Mouse (Mus musculus) kidney, postnatal 0 days (tissue): Measurements from ENCODE around the gene Cep135. TPM values are rescaled to one million over a fixed set of nuclear protein-coding genes. Genes with fewer than 3 reads are reported as not detected.

Experiments
- ATAC-seq: fragments of 200-750 bp; cut with Nextera tagmentation; replicated peaks from 2 replicates; pipeline ENCODE4 v1.8.0; 2017; ENCODE audit warnings: low read depth, moderate number of reproducible peaks, moderate TSS enrichment, moderate library complexity; ENCODE audit not compliant: low FRiP score
- DNase-seq: peaks from one replicate; pipeline ENCODE4 v3.0.0-alpha.2; 2016; ENCODE audit warnings: low spot score
- H3K27ac ChIP-seq: fragments of 300-500 bp; sonication (generic); 2 replicates; pipeline ENCODE4 v1.5.1; 2014; ENCODE audit warnings: mild to moderate bottlenecking
- H3K27me3 ChIP-seq: fragments of 300-500 bp; sonication (generic); 2 replicates; pipeline ENCODE4 v1.6.1; 2014; ENCODE audit warnings: low read length, mixed read lengths; ENCODE audit not compliant: insufficient read depth
- H3K36me3 ChIP-seq: fragments of 300-500 bp; sonication (generic); 2 replicates; pipeline ENCODE4 v1.6.1; 2014; ENCODE audit warnings: low read length, mixed read lengths; ENCODE audit not compliant: insufficient read depth
- H3K4me1 ChIP-seq: fragments of 300-500 bp; sonication (generic); replicated peaks from 2 replicates; pipeline ENCODE4 v1.6.1; 2014; ENCODE audit warnings: antibody characterized with exemption, low read length, mixed read lengths; ENCODE audit not compliant: insufficient read depth
- H3K4me2 ChIP-seq: fragments of 300-500 bp; sonication (generic); 2 replicates; pipeline ENCODE4 v1.6.1; 2014; ENCODE audit warnings: mild to moderate bottlenecking, low read length, moderate library complexity, mixed read lengths
- H3K4me3 ChIP-seq: fragments of 300-500 bp; sonication (generic); replicated peaks from 2 replicates; pipeline ENCODE4 v1.5.1; 2014; ENCODE audit warnings: low read depth, low read length
- H3K9ac ChIP-seq: fragments of 300-500 bp; sonication (generic); 2 replicates; pipeline ENCODE4 v1.6.1; 2014; ENCODE audit warnings: low read depth, low read length
- H3K9me3 ChIP-seq: fragments of 300-500 bp; sonication (generic); replicated peaks from 2 replicates; pipeline ENCODE4 v1.6.1; 2016; ENCODE audit warnings: low read length, inconsistent platforms, mixed read lengths
- CTCF ChIP-seq: IDR thresholded peaks from 2 replicates; pipeline ENCODE4 v1.5.1; 2016; ENCODE audit warnings: antibody characterized with exemption, low read depth, mild to moderate bottlenecking, moderate library complexity
- WGBS: fragments of 180-500 bp; shearing (Covaris S2); extraction: QIAGEN DNeasy Blood & Tissue Kit; methylation state at CpG from one replicate; pipeline ENCODE4 v1.1.7; 2014; 5-methylcytosine and 5-hydroxymethylcytosine counted together
- polyA plus RNA-seq: library from polyadenylated mRNA; unstranded; fragments of >200 nt; fragmentation: Nextera tagmentation; extraction: Ambion mirVana; gene quantifications from 2 replicates; pipeline ENCODE4 v1.2.1, GENCODE M21; 2015

The Cep135 gene
- polyA plus RNA-seq, 1 experiment from 2014 or later = 3.7 TPM

DNA sequence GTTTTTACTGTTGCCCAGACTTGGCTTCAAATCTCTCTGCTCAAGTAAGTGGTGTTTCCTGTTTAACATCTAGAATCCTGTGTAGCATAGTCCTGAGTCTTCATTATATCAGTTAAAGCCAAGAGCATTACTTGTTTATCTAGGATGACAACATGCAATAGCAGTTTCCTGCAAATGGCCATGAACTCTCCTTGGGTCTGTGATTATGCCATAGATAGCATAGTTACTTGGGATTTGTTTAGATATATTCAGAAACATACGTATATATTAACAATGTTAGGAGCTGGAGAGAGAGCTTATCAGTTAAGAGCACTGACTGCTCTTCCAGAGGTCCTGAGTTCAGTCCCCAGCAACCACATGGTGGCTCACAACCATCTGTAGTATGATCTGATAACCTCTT lies 39.3 kb downstream of the Cep135 start:
- H3K4me1 ChIP-seq = no peaks in the 10 kb centered on the region
- WGBS = 82% methylated on average over 1 of the region's 1 CpGs
- H3K9ac ChIP-seq = no peak overlapping the region
- TF ChIP-seq CTCF = no peak
- H3K4me3 ChIP-seq = no peak overlapping the region
- 0 out of 2 replicates have a peak, but pooled peaks cover 17% of the 10 kb centered on the region for H3K36me3 ChIP-seq
- no peak overlapping the region for H3K4me2 ChIP-seq
- ATAC-seq = no peak
- H3K27ac ChIP-seq = no peak overlapping the region
- no peaks in the 10 kb centered on the region for H3K9me3 ChIP-seq
- no peak for DNase-seq
- H3K27me3 ChIP-seq = no peaks in the 10 kb centered on the region

DNA sequence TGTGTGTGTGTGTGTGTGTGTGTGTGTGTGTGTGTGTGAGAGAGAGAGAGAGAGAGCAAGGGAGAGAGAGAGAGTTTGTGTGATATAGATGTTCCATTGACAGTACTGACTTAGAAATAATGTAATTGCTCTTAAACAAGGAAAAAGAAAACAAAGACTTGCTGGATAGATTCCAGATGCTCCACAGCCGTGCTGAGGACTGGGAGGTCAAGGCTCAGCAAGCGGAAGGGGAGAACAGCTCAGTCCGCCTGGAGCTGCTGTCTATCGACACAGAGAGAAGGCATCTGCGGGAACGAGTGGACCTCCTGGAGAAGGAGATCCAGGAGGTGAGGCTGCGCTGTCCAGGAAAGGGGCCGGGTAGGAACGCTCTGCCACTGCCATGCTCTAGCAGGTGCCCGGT lies 45.5 kb downstream of the Cep135 start:
- Histone ChIP-seq H3K27ac (no peak overlapping the region), H3K27me3 (no peaks in the 10 kb centered on the region), H3K4me3 (no peak overlapping the region), H3K9me3 (no peaks in the 10 kb centered on the region), H3K4me2 (no peak overlapping the region), H3K4me1 (no peaks in the 10 kb centered on the region), H3K36me3 (peaks cover 34% of the 10 kb centered on the region; the same call in 1 of the 2 replicates), H3K9ac (no peak overlapping the region)
- ATAC-seq = no peak
- TF ChIP-seq CTCF = no peak
- DNase-seq = peak; percentile 62
- WGBS = 57% methylated on average over 10 of the region's 10 CpGs

GRCm38 (mm10) chr5:76635592-76635991 lies 47.1 kb downstream of the Cep135 start:
- Histone ChIP-seq H3K4me3 (no peak overlapping the region), H3K9me3 (no peaks in the 10 kb centered on the region), H3K4me1 (no peaks in the 10 kb centered on the region), H3K27ac (no peak overlapping the region), H3K36me3 (peaks cover 36% of the 10 kb centered on the region; the same call in 1 of the 2 replicates), H3K9ac (no peak overlapping the region), H3K27me3 (no peaks in the 10 kb centered on the region), H3K4me2 (no peak overlapping the region)
- DNase-seq (peak; percentile 4), ATAC-seq (no peak)
- TF ChIP-seq CTCF = peak; percentile 38; the same call in 1 of the 2 replicates
- 81% methylated on average over 2 of the region's 2 CpGs for WGBS

DNA sequence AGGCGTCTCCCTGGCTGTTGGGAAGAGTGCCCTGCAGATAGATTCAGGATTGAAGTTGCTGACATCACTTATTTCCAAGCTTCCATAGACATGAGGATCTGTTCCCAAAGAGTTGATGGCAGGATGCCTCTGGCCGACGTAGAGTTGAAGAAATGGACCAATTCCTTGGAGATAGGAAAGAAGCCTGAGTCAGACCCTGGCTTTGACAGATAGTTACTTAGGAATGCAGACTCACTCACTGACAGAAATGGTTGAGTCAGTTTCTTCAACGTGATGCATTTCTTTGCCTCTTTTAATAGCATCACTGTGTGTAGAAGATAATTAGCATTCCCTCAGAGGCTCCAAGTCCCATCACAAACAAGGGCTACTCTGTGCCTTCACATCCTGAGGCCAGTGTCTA lies 53.6 kb downstream of the Cep135 start:
- Histone ChIP-seq H3K4me2 (no peak overlapping the region), H3K9me3 (no peaks in the 10 kb centered on the region), H3K9ac (no peak overlapping the region), H3K27ac (no peak overlapping the region), H3K27me3 (no peaks in the 10 kb centered on the region), H3K36me3 (peaks cover 27% of the 10 kb centered on the region; the same call in 1 of the 2 replicates), H3K4me3 (no peak overlapping the region), H3K4me1 (no peaks in the 10 kb centered on the region)
- no peak for DNase-seq
- WGBS = 95% methylated on average over 4 of the region's 4 CpGs
- no peak for ATAC-seq
- TF ChIP-seq CTCF = no peak

GRCm38 (mm10) chr5:76644234-76644633 lies 55.7 kb downstream of the Cep135 start:
- Histone ChIP-seq H3K4me3 (no peak overlapping the region), H3K9me3 (no peaks in the 10 kb centered on the region), H3K27ac (no peak overlapping the region), H3K4me1 (no peaks in the 10 kb centered on the region), H3K4me2 (no peak overlapping the region), H3K36me3 (peaks cover 16% of the 10 kb centered on the region; the same call in 1 of the 2 replicates), H3K9ac (no peak overlapping the region), H3K27me3 (no peaks in the 10 kb centered on the region)
- 88% methylated on average over 7 of the region's 7 CpGs for WGBS
- ATAC-seq (no peak), DNase-seq (no peak)
- no peak for TF ChIP-seq CTCF

- no peak overlapping the region for H3K27ac ChIP-seq
- no peak for TF ChIP-seq CTCF
- no peaks in the 10 kb centered on the region for H3K4me1 ChIP-seq
- 0 out of 2 replicates have a peak, but pooled peaks cover 11% of the 10 kb centered on the region for H3K36me3 ChIP-seq
- no peak overlapping the region for H3K9ac ChIP-seq
- WGBS = 86% methylated on average over 10 of the region's 10 CpGs
- H3K9me3 ChIP-seq = no peaks in the 10 kb centered on the region
- no peak overlapping the region for H3K4me3 ChIP-seq
- no peak overlapping the region for H3K4me2 ChIP-seq
- ATAC-seq (no peak), DNase-seq (no peak)
- H3K27me3 ChIP-seq = no peaks in the 10 kb centered on the region
Observed at GRCm38 (mm10) chr5:76645091-76645868, 56.8 kb downstream of the Cep135 start.
